Mouse (Mus musculus) myocyte (in vitro differentiated cells): ENCODE measurements at regions not wholly inside any gene's neighbourhood (a gene's known extent, or its start where the extent isn't known, plus 50 kb on each side); places are given as distances from the start of the nearest gene placed in this dataset.

Experiments
- POLR2A ChIP-seq: IDR thresholded peaks from one replicate; pipeline ENCODE4 v1.6.1; 2011; ENCODE audit warnings: low read depth, mild to moderate bottlenecking, control low read depth, moderate library complexity; ENCODE audit not compliant: insufficient read length
- USF1 ChIP-seq: IDR thresholded peaks from one replicate; pipeline ENCODE4 v1.6.1; 2011; ENCODE audit warnings: low read depth, mild to moderate bottlenecking, control low read depth, moderate library complexity

DNA sequence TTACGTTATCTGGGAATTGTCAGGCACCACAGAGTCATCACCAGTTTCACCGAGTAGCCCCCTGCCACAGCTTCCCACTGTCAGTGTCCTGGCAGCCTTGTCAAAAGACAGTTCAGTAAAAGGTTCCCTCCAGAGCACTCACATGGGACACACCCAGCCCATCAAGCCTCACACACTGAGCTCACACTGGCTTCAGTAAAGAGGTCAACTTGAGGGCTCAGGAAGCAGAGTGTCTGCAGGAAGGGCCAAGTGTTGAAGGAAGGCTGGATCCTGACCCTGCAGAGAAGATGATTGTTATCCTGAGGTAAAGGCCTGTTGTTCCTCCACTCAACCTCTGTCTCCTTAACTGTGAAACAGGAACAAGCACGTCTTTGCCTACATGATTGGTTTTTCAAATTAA, 99.2 kb downstream of the Tbx19 start:
- TF ChIP-seq USF1 (no peak), POLR2A (no peak)
